ENCODE assay signal across 23 mouse cellular contexts in genomic region chr10:70507880-70508279, GRCm38 (mm10).
DNase-seq lines count a peak whose midpoint lies in the region; ATAC-seq and TF ChIP-seq lines count a peak whose summit lies in the region.
"Had no signal": no experiment of that assay in that cellular context is flagged by ENCODE, and none has a peak within 500 bp of the region (broad histone marks: within the 10 kb centered on the region; RNA-seq: fewer than 3 reads in every experiment).

No protein-coding gene starts in this region.

- H3K4me3 ChIP-seq in heart, embryonic 10.5 days: no peak overlapping the region
- H3K4me3 ChIP-seq in liver, adult 2 months (ENCODE audit: insufficient read depth, low read depth, low read length): no peak overlapping the region
- H3K4me3 ChIP-seq in liver, embryonic 12.5 days: no peak overlapping the region
- no peak overlapping the region for H3K4me3 ChIP-seq in neural tube, embryonic 15.5 days (replicated peaks)
- H3K4me3 ChIP-seq: embryonic facial prominence, embryonic 10.5 days; erythroblast, embryonic 14.5 days; heart, embryonic 13.5 days; hindbrain, embryonic 10.5 days; limb, embryonic 15.5 days; myocyte had no signal

- peak; percentile 19; the same call in 1 of the 2 replicates for TF ChIP-seq CTCF in liver, adult 2 months (IDR thresholded peaks at IDR 0.05; ENCODE audit: low read depth, low read length)

- H3K79me2 ChIP-seq in liver, adult 2 months (ENCODE audit: control insufficient read depth, insufficient read depth, low read length): no peaks in the 10 kb centered on the region

- no peaks in the 10 kb centered on the region for H3K27me3 ChIP-seq in heart, embryonic 10.5 days (ENCODE audit: insufficient read depth, poor library complexity, severe bottlenecking)
- no peaks in the 10 kb centered on the region for H3K27me3 ChIP-seq in liver, adult 2 months (ENCODE audit: control insufficient read depth, insufficient read depth, low read length)
- no peaks in the 10 kb centered on the region for H3K27me3 ChIP-seq in liver, embryonic 12.5 days (replicated peaks)
- no peaks in the 10 kb centered on the region for H3K27me3 ChIP-seq in neural tube, embryonic 15.5 days (replicated peaks)
- H3K27me3 ChIP-seq: heart, embryonic 13.5 days; limb, embryonic 15.5 days had no signal

- H3K9me3 ChIP-seq in heart, embryonic 10.5 days: 0 out of 2 replicates have a peak, but pooled peaks cover 3% of the 10 kb centered on the region
- peaks cover 5% of the 10 kb centered on the region; the same call in 1 of the 2 replicates for H3K9me3 ChIP-seq in liver, embryonic 12.5 days (replicated peaks)
- no peaks in the 10 kb centered on the region for H3K9me3 ChIP-seq in neural tube, embryonic 15.5 days (replicated peaks)
- H3K9me3 ChIP-seq: limb, embryonic 15.5 days had no signal

- H3K27ac ChIP-seq in heart, embryonic 10.5 days: no peak overlapping the region
- H3K27ac ChIP-seq in liver, adult 2 months (replicated peaks; ENCODE audit: insufficient read depth, low read depth, low read length): no peak overlapping the region
- H3K27ac ChIP-seq in liver, embryonic 12.5 days: no peak overlapping the region
- H3K27ac ChIP-seq in neural tube, embryonic 15.5 days (replicated peaks): no peak overlapping the region
- H3K27ac ChIP-seq: embryonic facial prominence, embryonic 10.5 days; heart, embryonic 13.5 days; hindbrain, embryonic 10.5 days; limb, embryonic 15.5 days had no signal

- WGBS in heart, embryonic 10.5 days: 88% methylated on average over 3 of the region's 3 CpGs
- 84% methylated on average over 3 of the region's 3 CpGs for WGBS in liver, adult 2 months
- WGBS in liver, embryonic 12.5 days (ENCODE audit: insufficient replicate concordance): 66% methylated on average over 3 of the region's 3 CpGs
- 92% methylated on average over 3 of the region's 3 CpGs for WGBS in neural tube, embryonic 15.5 days

- no peak for ATAC-seq in liver, embryonic 12.5 days
- no peak for ATAC-seq in neural tube, embryonic 15.5 days (ENCODE audit: low FRiP score)
- ATAC-seq: activated CD4-positive, CD25-positive, alpha-beta regulatory T cell, adult 4 months had no signal

- no peak overlapping the region for H3K4me2 ChIP-seq in liver, embryonic 12.5 days
- no peak overlapping the region for H3K4me2 ChIP-seq in neural tube, embryonic 15.5 days
- H3K4me2 ChIP-seq: heart, embryonic 13.5 days; limb, embryonic 15.5 days; midbrain, embryonic 11.5 days had no signal

- H3K9ac ChIP-seq in liver, adult 2 months (ENCODE audit: low read depth, low read length): no peak overlapping the region
- no peak overlapping the region for H3K9ac ChIP-seq in liver, embryonic 12.5 days
- H3K9ac ChIP-seq in neural tube, embryonic 15.5 days (replicated peaks): no peak overlapping the region
- H3K9ac ChIP-seq: heart, embryonic 13.5 days; limb, embryonic 15.5 days had no signal

- DNase-seq in heart, adult 11 months: peak; percentile 54
- DNase-seq in heart, embryonic 10.5 days (ENCODE audit: low spot score): no peak
- DNase-seq in liver, adult 2 months (ENCODE audit: extremely low read depth, low read depth, low spot score): no peak
- peak; percentile 66 for DNase-seq in ES-CJ7 (ENCODE audit: low read depth, low spot score)
- peak; percentile 0 for DNase-seq in induced T-regulatory cell, adult 2 months (ENCODE audit: low read depth)
- DNase-seq in retina, embryonic 14.5 days (ENCODE audit: low spot score): no peak
- DNase-seq: adrenal gland, postnatal 36 days; B cell, adult 2 months; cerebellum, postnatal 25 days; gastrocnemius, postnatal 10 days; kidney, adult 11 months; lung, postnatal 4 days; thymus, adult 2 months had no signal

- H3K36me3 ChIP-seq in heart, embryonic 10.5 days: no peaks in the 10 kb centered on the region
- no peaks in the 10 kb centered on the region for H3K36me3 ChIP-seq in liver, adult 2 months (ENCODE audit: control insufficient read depth, insufficient read depth, low read length)
- no peaks in the 10 kb centered on the region for H3K36me3 ChIP-seq in liver, embryonic 12.5 days
- H3K36me3 ChIP-seq in neural tube, embryonic 15.5 days: no peaks in the 10 kb centered on the region
- H3K36me3 ChIP-seq: embryonic facial prominence, embryonic 10.5 days; limb, embryonic 15.5 days had no signal

- H3K4me1 ChIP-seq in heart, embryonic 10.5 days: no peaks in the 10 kb centered on the region; the same call in 1 of the 2 replicates
- H3K4me1 ChIP-seq in liver, adult 2 months (ENCODE audit: control insufficient read depth, insufficient read depth, low read length): no peaks in the 10 kb centered on the region
- no peaks in the 10 kb centered on the region for H3K4me1 ChIP-seq in liver, embryonic 12.5 days
- H3K4me1 ChIP-seq in neural tube, embryonic 15.5 days: peaks cover 16% of the 10 kb centered on the region
- H3K4me1 ChIP-seq: limb, embryonic 15.5 days had no signal

- no peak for TF ChIP-seq POLR2A in liver, adult 2 months (IDR thresholded peaks at IDR 0.05; ENCODE audit: extremely low read depth, insufficient read depth, low read length)

Comparison
In these comparisons a context has a peak if more than half of its experiments do, and no peak if none do; other contexts are left out.
1. DNase-seq: peak in heart, adult 11 months (single experiment), ES-CJ7 (single experiment) and induced T-regulatory cell, adult 2 months (single experiment); none in heart, embryonic 10.5 days (single experiment), liver, adult 2 months (single experiment) and retina, embryonic 14.5 days (single experiment).